Mouse (Mus musculus) liver, adult 2 months (tissue): ENCODE measurements around the gene Gm8439. TPM values are rescaled to one million over a fixed set of nuclear protein-coding genes. Genes with fewer than 3 reads are reported as not detected.

ENCODE experiments used
- DNase-seq: peaks from one replicate; pipeline ENCODE4 v3.0.0-alpha.2; 2011; ENCODE audit warnings: low read depth, low spot score; ENCODE audit errors: extremely low read depth
- H3K27ac ChIP-seq: fragments of 200-500 bp; replicated peaks from 2 replicates; pipeline ENCODE4 v1.5.1; 2012; ENCODE audit warnings: low read depth, mild to moderate bottlenecking, control low read depth, inconsistent platforms, low read length; ENCODE audit not compliant: insufficient read depth
- H3K27me3 ChIP-seq: fragments of 200-500 bp; 2 replicates; pipeline ENCODE4 v1.6.1; 2012; ENCODE audit warnings: mild to moderate bottlenecking, moderate library complexity, low read length, inconsistent platforms; ENCODE audit not compliant: control insufficient read depth, insufficient read depth
- H3K36me3 ChIP-seq: fragments of 200-500 bp; 2 replicates; pipeline ENCODE4 v1.6.1; 2012; ENCODE audit warnings: low read length, inconsistent platforms; ENCODE audit not compliant: control insufficient read depth, insufficient read depth
- H3K4me1 ChIP-seq: fragments of 200-500 bp; 2 replicates; pipeline ENCODE4 v1.6.1; 2011; ENCODE audit warnings: low read length; ENCODE audit not compliant: control insufficient read depth, insufficient read depth
- H3K4me3 ChIP-seq: fragments of 200-500 bp; 2 replicates; pipeline ENCODE4 v1.5.1; 2011; ENCODE audit warnings: low read depth, mild to moderate bottlenecking, control low read depth, low read length, moderate library complexity; ENCODE audit not compliant: insufficient read depth
- H3K79me2 ChIP-seq: fragments of 200-500 bp; 2 replicates; pipeline ENCODE4 v1.6.1; 2012; ENCODE audit warnings: inconsistent platforms, mild to moderate bottlenecking, low read length, moderate library complexity; ENCODE audit not compliant: control insufficient read depth, insufficient read depth
- H3K9ac ChIP-seq: fragments of 200-500 bp; 2 replicates; pipeline ENCODE4 v1.6.1; 2012; ENCODE audit warnings: low read depth, mild to moderate bottlenecking, control low read depth, inconsistent platforms, low read length
- CTCF ChIP-seq: fragments of 200-500 bp; IDR thresholded peaks from 2 replicates; pipeline ENCODE4 v1.5.1; 2011; ENCODE audit warnings: low read depth, low read length, control low read depth
- POLR2A ChIP-seq: fragments of 200-500 bp; IDR thresholded peaks from 2 replicates; pipeline ENCODE4 v1.6.1; 2011; ENCODE audit warnings: low read length, control low read depth; ENCODE audit not compliant: insufficient read depth; ENCODE audit errors: extremely low read depth
- WGBS: fragments of 180-500 bp; shearing (Covaris S2); methylation state at CpG from one replicate; pipeline ENCODE4 v1.1.7; 2018; 5-methylcytosine and 5-hydroxymethylcytosine counted together
- polyA plus RNA-seq: library from polyadenylated mRNA; depleted of rRNA; stranded (reverse); fragments of >200 nt; gene quantifications from 2 replicates; pipeline ENCODE4 v1.2.3, GENCODE M21; 2012
- total RNA-seq: library from RNA; depleted of rRNA; stranded (reverse); fragments of >200 nt; gene quantifications from 2 replicates; pipeline ENCODE4 v1.2.3, GENCODE M21; 2014

Gene Gm8439
- total and polyA plus RNA-seq, 2 experiments, result not detected

- H3K27ac ChIP-seq, result peak within 1 kb of the TSS; percentile 70
- H3K79me2 ChIP-seq, result no peaks in the 10 kb centered on the region
- peak; percentile 77 for DNase-seq
- TF ChIP-seq CTCF, result no peak
- peak; percentile 70 for TF ChIP-seq POLR2A
- H3K9ac ChIP-seq, result peak within 1 kb of the TSS; percentile 85
- H3K4me1 ChIP-seq, result peaks cover 8% of the 10 kb centered on the region
- peak within 1 kb of the TSS; percentile 90 for H3K4me3 ChIP-seq
- under 1% methylated on average over 96 of the region's 97 CpGs for WGBS
- H3K36me3 ChIP-seq, result peaks cover 3% of the 10 kb centered on the region
- H3K27me3 ChIP-seq, result no peaks in the 10 kb centered on the region
Observed at GRCm38 (mm10) chr4:120569486-120570437, 18.8 kb upstream of the Gm8439 start, which contains the start of gene Ctps. TSS of gene Ctps (minus strand) at chr4:120570276.

- H3K4me3 ChIP-seq, result peak overlapping the region; percentile 90
- TF ChIP-seq CTCF (no peak), POLR2A (no peak)
- H3K36me3 ChIP-seq, result no peaks in the 10 kb centered on the region
- H3K27me3 ChIP-seq, result no peaks in the 10 kb centered on the region
- peak overlapping the region; percentile 67 for H3K9ac ChIP-seq
- DNase-seq, result peak; percentile 6
- H3K27ac ChIP-seq, result peak overlapping the region; percentile 8
- peaks cover 8% of the 10 kb centered on the region for H3K4me1 ChIP-seq
- WGBS, result 2% methylated on average over 27 of the region's 27 CpGs
- H3K79me2 ChIP-seq, result no peaks in the 10 kb centered on the region
Observed at GRCm38 (mm10) chr4:120570438-120571069, 18.0 kb upstream of the Gm8439 start.

- Histone ChIP-seq H3K9ac (no peak overlapping the region), H3K36me3 (no peaks in the 10 kb centered on the region), H3K27ac (no peak overlapping the region), H3K79me2 (no peaks in the 10 kb centered on the region), H3K4me3 (no peak overlapping the region), H3K4me1 (peaks cover 8% of the 10 kb centered on the region), H3K27me3 (no peaks in the 10 kb centered on the region)
- WGBS, result 89% methylated on average over 3 of the region's 3 CpGs
- TF ChIP-seq POLR2A (no peak), CTCF (no peak)
- DNase-seq, result no peak
Observed at GRCm38 (mm10) chr4:120571070-120571464, 17.5 kb upstream of the Gm8439 start.

GRCm38 (mm10) chr4:120571691-120572090 is 16.9 kb upstream of the Gm8439 start:
- TF ChIP-seq CTCF (no peak), POLR2A (no peak)
- peaks cover 8% of the 10 kb centered on the region for H3K4me1 ChIP-seq
- no peak overlapping the region for H3K4me3 ChIP-seq
- H3K27ac ChIP-seq, result no peak overlapping the region
- 51% methylated on average over 3 of the region's 3 CpGs for WGBS
- no peaks in the 10 kb centered on the region for H3K27me3 ChIP-seq
- DNase-seq, result no peak
- H3K9ac ChIP-seq, result no peak overlapping the region
- no peaks in the 10 kb centered on the region for H3K36me3 ChIP-seq
- no peaks in the 10 kb centered on the region for H3K79me2 ChIP-seq

- no peak for TF ChIP-seq CTCF
- TF ChIP-seq POLR2A, result no peak
- Histone ChIP-seq H3K79me2 (no peaks in the 10 kb centered on the region), H3K4me3 (no peak overlapping the region), H3K36me3 (no peaks in the 10 kb centered on the region), H3K4me1 (no peaks in the 10 kb centered on the region), H3K9ac (no peak overlapping the region), H3K27me3 (no peaks in the 10 kb centered on the region), H3K27ac (no peak overlapping the region)
- DNase-seq, result no peak
- 67% methylated on average over 5 of the region's 5 CpGs for WGBS
Observed at GRCm38 (mm10) chr4:120580894-120581293, 7.7 kb upstream of the Gm8439 start.

GRCm38 (mm10) chr4:120581711-120582110 is 6.8 kb upstream of the Gm8439 start:
- DNase-seq, result no peak
- no peak for TF ChIP-seq POLR2A
- no peak for TF ChIP-seq CTCF

More at GRCm38 (mm10) chr4:120581711-120582110, 6.8 kb upstream of the Gm8439 start:
- WGBS, result 82% methylated on average over 9 of the region's 9 CpGs
- Histone ChIP-seq H3K27ac (no peak overlapping the region), H3K4me1 (no peaks in the 10 kb centered on the region), H3K4me3 (no peak overlapping the region), H3K9ac (no peak overlapping the region), H3K27me3 (no peaks in the 10 kb centered on the region), H3K79me2 (no peaks in the 10 kb centered on the region), H3K36me3 (no peaks in the 10 kb centered on the region)
